Mouse (Mus musculus): ENCODE measurements at regions not wholly inside any gene's neighbourhood (a gene's known extent, or its start where the extent isn't known, plus 50 kb on each side); places are given as distances from the start of the nearest gene placed in this dataset.

DNA sequence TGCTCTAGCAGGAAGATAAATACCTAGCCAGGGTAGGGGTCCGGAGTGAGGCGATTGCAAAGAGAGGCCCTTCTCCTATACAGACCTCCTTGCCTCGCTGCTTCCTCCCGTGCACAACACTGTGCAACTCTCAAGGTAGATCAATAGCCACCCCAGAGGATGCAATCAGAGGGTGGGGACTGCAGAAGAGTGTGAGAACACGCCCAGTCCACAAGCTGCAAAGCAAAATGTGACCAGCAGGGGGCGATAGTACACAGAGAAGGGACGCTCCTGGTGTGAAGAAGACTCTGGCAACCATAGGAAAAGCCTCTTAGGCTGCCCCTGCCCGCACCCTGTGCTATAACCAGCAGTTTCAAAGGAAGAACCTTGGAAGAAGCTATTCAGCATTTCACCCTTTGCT, 2588.4 kb upstream of the 5930422O12Rik start:
- Histone ChIP-seq H3K9ac (ENCODE audit: low read depth, low read length) (no peak overlapping the region), H3K4me2 (replicated peaks; ENCODE audit: low read depth) (no peak overlapping the region), H3K36me3 (ENCODE audit: control insufficient read depth, insufficient read depth) (no peaks in the 10 kb centered on the region), H3K27ac (ENCODE audit: low read depth, low read length) (no peak overlapping the region), H3K4me1 (replicated peaks; ENCODE audit: control insufficient read depth, insufficient read depth, low read length) (no peaks in the 10 kb centered on the region), H3K4me3 (ENCODE audit: low read depth, low read length) (no peak overlapping the region), H3K9me3 (ENCODE audit: control insufficient read depth) (no peaks in the 10 kb centered on the region), H3K27me3 (replicated peaks; ENCODE audit: control insufficient read depth, insufficient read depth, low read length) (no peaks in the 10 kb centered on the region)
- no peak for ATAC-seq
- WGBS = 38% methylated on average over 8 of the region's 8 CpGs
- peak; percentile 79 for TF ChIP-seq CTCF (IDR thresholded peaks at IDR 0.05; ENCODE audit: low read depth)

- no peaks in the 10 kb centered on the region for H3K27me3 ChIP-seq (replicated peaks; ENCODE audit: control insufficient read depth, insufficient read depth, low read length)
- H3K4me2 ChIP-seq (replicated peaks; ENCODE audit: low read depth) = no peak overlapping the region
- H3K36me3 ChIP-seq (ENCODE audit: control insufficient read depth, insufficient read depth) = no peaks in the 10 kb centered on the region
- H3K9ac ChIP-seq (ENCODE audit: low read depth, low read length) = no peak overlapping the region
- H3K27ac ChIP-seq (ENCODE audit: low read depth, low read length) = no peak overlapping the region
- no peak for ATAC-seq
- H3K4me3 ChIP-seq (ENCODE audit: low read depth, low read length) = no peak overlapping the region
- H3K9me3 ChIP-seq (ENCODE audit: control insufficient read depth) = no peaks in the 10 kb centered on the region
- no peaks in the 10 kb centered on the region for H3K4me1 ChIP-seq (replicated peaks; ENCODE audit: control insufficient read depth, insufficient read depth, low read length)
- TF ChIP-seq CTCF (IDR thresholded peaks at IDR 0.05; ENCODE audit: low read depth) = no peak
- WGBS = 55% methylated on average over 4 of the region's 4 CpGs
Observed at GRCm38 (mm10) chr8:30863017-30863416, 2565.5 kb upstream of the 5930422O12Rik start.

GRCm38 (mm10) chr8:30906044-30906695, 2522.3 kb upstream of the 5930422O12Rik start:
- Histone ChIP-seq H3K9me3 (ENCODE audit: control insufficient read depth) (no peaks in the 10 kb centered on the region), H3K9ac (ENCODE audit: low read depth, low read length) (no peak overlapping the region), H3K4me3 (ENCODE audit: low read depth, low read length) (no peak overlapping the region), H3K27ac (ENCODE audit: low read depth, low read length) (no peak overlapping the region), H3K36me3 (ENCODE audit: control insufficient read depth, insufficient read depth) (no peaks in the 10 kb centered on the region), H3K27me3 (replicated peaks; ENCODE audit: control insufficient read depth, insufficient read depth, low read length) (no peaks in the 10 kb centered on the region), H3K4me2 (replicated peaks; ENCODE audit: low read depth) (no peak overlapping the region), H3K4me1 (replicated peaks; ENCODE audit: control insufficient read depth, insufficient read depth, low read length) (no peaks in the 10 kb centered on the region)
- no peak for TF ChIP-seq CTCF (IDR thresholded peaks at IDR 0.05; ENCODE audit: low read depth)
- no peak for ATAC-seq
- 85% methylated on average over 11 of the region's 11 CpGs for WGBS

GRCm38 (mm10) chr8:30913664-30914063, 2514.8 kb upstream of the 5930422O12Rik start:
- Histone ChIP-seq H3K9ac (ENCODE audit: low read depth, low read length) (no peak overlapping the region), H3K36me3 (ENCODE audit: control insufficient read depth, insufficient read depth) (no peaks in the 10 kb centered on the region), H3K4me3 (ENCODE audit: low read depth, low read length) (no peak overlapping the region), H3K27me3 (replicated peaks; ENCODE audit: control insufficient read depth, insufficient read depth, low read length) (no peaks in the 10 kb centered on the region), H3K9me3 (ENCODE audit: control insufficient read depth) (no peaks in the 10 kb centered on the region), H3K4me2 (replicated peaks; ENCODE audit: low read depth) (no peak overlapping the region), H3K4me1 (replicated peaks; ENCODE audit: control insufficient read depth, insufficient read depth, low read length) (no peaks in the 10 kb centered on the region), H3K27ac (ENCODE audit: low read depth, low read length) (no peak overlapping the region)
- WGBS = 38% methylated on average over 5 of the region's 5 CpGs
- no peak for ATAC-seq
- no peak for TF ChIP-seq CTCF (IDR thresholded peaks at IDR 0.05; ENCODE audit: low read depth)

DNA sequence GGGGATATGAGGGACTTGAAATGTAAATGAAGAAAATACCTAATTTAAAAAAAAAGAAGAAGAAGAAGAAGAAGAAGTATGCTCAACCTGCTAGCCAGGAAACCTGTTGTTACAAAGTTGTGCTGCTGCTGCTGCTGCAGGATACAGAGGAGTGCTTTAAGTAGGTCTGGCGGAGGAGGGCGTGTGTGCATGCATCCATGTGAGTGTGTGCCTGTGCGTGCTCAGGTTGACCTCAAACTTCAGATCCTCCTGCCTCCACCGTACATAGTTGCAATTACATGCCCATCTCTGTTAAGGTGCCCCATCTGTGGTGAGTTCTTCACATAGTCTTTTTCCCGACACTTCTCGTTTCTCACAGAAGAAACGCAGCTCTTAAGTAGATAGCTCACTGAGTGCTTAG, 2513.4 kb upstream of the 5930422O12Rik start:
- H3K9ac ChIP-seq (ENCODE audit: low read depth, low read length) = no peak overlapping the region
- H3K27me3 ChIP-seq (replicated peaks; ENCODE audit: control insufficient read depth, insufficient read depth, low read length) = no peaks in the 10 kb centered on the region
- H3K4me1 ChIP-seq (replicated peaks; ENCODE audit: control insufficient read depth, insufficient read depth, low read length) = no peaks in the 10 kb centered on the region
- no peaks in the 10 kb centered on the region for H3K36me3 ChIP-seq (ENCODE audit: control insufficient read depth, insufficient read depth)
- no peak for ATAC-seq
- TF ChIP-seq CTCF (IDR thresholded peaks at IDR 0.05; ENCODE audit: low read depth) = no peak
- H3K4me2 ChIP-seq (replicated peaks; ENCODE audit: low read depth) = no peak overlapping the region
- 66% methylated on average over 7 of the region's 7 CpGs for WGBS
- H3K4me3 ChIP-seq (ENCODE audit: low read depth, low read length) = no peak overlapping the region
- no peak overlapping the region for H3K27ac ChIP-seq (ENCODE audit: low read depth, low read length)
- no peaks in the 10 kb centered on the region for H3K9me3 ChIP-seq (ENCODE audit: control insufficient read depth)

DNA sequence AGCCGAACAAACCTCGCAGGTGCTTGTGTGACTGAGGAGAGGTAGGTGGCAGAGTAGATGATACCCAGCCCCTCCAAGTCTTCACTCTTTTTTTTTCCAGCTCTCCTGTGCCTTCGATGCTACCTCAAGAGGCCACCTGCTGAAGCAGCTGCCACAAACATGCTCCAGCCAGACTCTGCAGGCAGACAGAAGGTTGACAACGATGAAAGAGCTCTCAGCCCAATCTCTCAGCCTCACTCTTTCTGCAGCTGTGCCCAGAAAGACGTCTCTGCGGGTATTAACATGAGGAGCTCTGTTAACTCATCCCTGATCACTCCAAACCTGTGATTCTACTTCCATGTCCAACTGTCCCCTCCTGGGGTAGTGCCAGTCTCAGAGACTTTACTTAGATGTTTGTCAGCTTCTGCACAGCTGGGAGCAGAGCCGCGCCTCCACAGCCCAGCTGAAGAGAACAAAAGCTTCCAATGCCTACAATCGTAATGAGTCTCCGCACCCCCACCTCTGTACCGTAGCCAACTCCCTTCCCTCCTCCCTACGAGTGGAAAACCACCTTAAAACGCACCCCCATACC, 2512.8 kb upstream of the 5930422O12Rik start:
- H3K27ac ChIP-seq (ENCODE audit: low read depth, low read length) = no peak overlapping the region
- H3K36me3 ChIP-seq (ENCODE audit: control insufficient read depth, insufficient read depth) = no peaks in the 10 kb centered on the region
- TF ChIP-seq CTCF (IDR thresholded peaks at IDR 0.05; ENCODE audit: low read depth) = no peak
- no peaks in the 10 kb centered on the region for H3K9me3 ChIP-seq (ENCODE audit: control insufficient read depth)
- peak overlapping the region; percentile 26 for H3K4me3 ChIP-seq (ENCODE audit: low read depth, low read length)
- 9% methylated on average over 13 of the region's 13 CpGs for WGBS
- no peaks in the 10 kb centered on the region for H3K4me1 ChIP-seq (replicated peaks; ENCODE audit: control insufficient read depth, insufficient read depth, low read length)
- H3K9ac ChIP-seq (ENCODE audit: low read depth, low read length) = no peak overlapping the region; the same call in 1 of the 2 replicates
- H3K4me2 ChIP-seq (replicated peaks; ENCODE audit: low read depth) = peak overlapping the region; percentile 69
- no peaks in the 10 kb centered on the region for H3K27me3 ChIP-seq (replicated peaks; ENCODE audit: control insufficient read depth, insufficient read depth, low read length)
- no peak for ATAC-seq

All from intestine, postnatal 0 days (tissue).